Comparison of ENCODE assay signal across 9 mouse cellular contexts in the genomic region with DNA sequence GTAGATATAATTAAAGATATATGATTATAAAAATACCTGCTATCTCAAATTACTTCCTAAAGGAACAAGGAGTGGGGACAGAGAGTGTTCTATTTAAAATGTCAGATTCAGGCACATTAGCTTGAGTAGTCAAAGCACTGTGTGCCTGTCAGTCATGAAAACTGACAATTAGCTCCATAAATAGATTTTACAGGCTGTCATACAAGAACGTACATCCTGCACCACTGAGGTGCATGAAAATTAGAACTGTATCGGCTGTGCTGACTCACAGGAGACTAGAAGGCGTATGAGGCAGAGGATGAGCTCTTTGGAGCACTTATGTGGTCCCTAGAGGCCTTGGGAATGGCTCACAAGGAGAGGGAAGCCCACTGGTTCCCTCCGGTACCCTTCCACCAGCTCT.
"Had no signal": no experiment of that assay in that cellular context is flagged by ENCODE, and none has a peak within 500 bp of the region (broad histone marks: within the 10 kb centered on the region; RNA-seq: fewer than 3 reads in every experiment).

No protein-coding gene starts in this region.

- DNase-seq: kidney, adult 2 months; kidney, postnatal 14 days; layer of hippocampus, postnatal 36 days; lung, embryonic 14.5 days; lung, postnatal 10 days; lung, postnatal 4 days; retina, postnatal 1 day; right cerebral cortex, postnatal 14 days; thymus, postnatal 4 days had no signal
